Comparison of ENCODE assay signal across 9 mouse cellular contexts in the genomic region with DNA sequence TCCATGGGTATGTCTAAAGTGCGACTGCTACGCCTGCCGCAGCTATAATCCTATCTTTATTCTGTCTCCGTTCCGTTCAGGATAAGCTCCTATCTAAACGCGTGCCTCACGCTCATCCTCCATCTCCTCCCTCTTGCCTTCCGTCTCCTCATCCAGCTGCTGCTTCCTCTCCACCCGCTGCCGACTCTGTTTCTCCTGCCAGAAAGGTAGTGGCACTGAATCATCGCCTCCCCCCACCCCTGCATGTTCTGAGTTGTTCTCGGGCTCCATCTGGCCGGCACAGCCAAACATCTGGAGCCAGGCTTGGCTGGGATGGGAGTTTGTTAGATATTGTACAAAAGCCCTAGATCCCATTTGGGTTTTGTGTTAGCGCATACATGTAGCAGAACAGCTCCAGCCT.
A peak's percentile ranks its signal among the peaks of the same experiment; 100 is the strongest.
DNase-seq lines count a peak whose midpoint lies in the region; ATAC-seq and TF ChIP-seq lines count a peak whose summit lies in the region.
"Had no signal": no experiment of that assay in that cellular context is flagged by ENCODE, and none has a peak within 500 bp of the region (broad histone marks: within the 10 kb centered on the region; RNA-seq: fewer than 3 reads in every experiment).

No protein-coding gene starts in this region.

- H3K27me3 ChIP-seq in liver, embryonic 11.5 days (replicated peaks; ENCODE audit: control insufficient read depth, insufficient read depth, low read length): no peaks in the 10 kb centered on the region

- 0 out of 2 replicates have a peak, but pooled peaks cover 2% of the 10 kb centered on the region for H3K36me3 ChIP-seq in liver, embryonic 11.5 days (ENCODE audit: control insufficient read depth, insufficient read depth, low read length)

- no peak overlapping the region for H3K9ac ChIP-seq in liver, embryonic 11.5 days (ENCODE audit: low read depth, low read length)

- H3K9me3 ChIP-seq in liver, embryonic 11.5 days (ENCODE audit: control insufficient read depth, low read length): no peaks in the 10 kb centered on the region

- intact Hi-C loops in gastrocnemius, adult 2 months (cut with DNase I): no loop called here

- H3K4me3 ChIP-seq in liver, embryonic 11.5 days (ENCODE audit: low read depth, low read length): no peak overlapping the region
- H3K4me3 ChIP-seq in gastrocnemius, adult 2 months: peak overlapping the region; percentile 46
- H3K4me3 ChIP-seq: erythroblast, embryonic 14.5 days had no signal

- TF ChIP-seq CTCF in gastrocnemius, adult 2 months (IDR thresholded peaks at IDR 0.05): no peak

- H3K4me1 ChIP-seq in liver, embryonic 11.5 days (replicated peaks; ENCODE audit: control insufficient read depth, insufficient read depth, low read length): no peaks in the 10 kb centered on the region

- no peak for ATAC-seq in liver, embryonic 11.5 days (replicated peaks; ENCODE audit: low FRiP score)
- no peak for ATAC-seq in erythroblast, adult 5-6 weeks (replicated peaks; ENCODE audit: low FRiP score, poor library complexity, severe bottlenecking)

- no peak overlapping the region for H3K4me2 ChIP-seq in liver, embryonic 11.5 days

- WGBS in liver, embryonic 11.5 days: 71% methylated on average over 15 of the region's 15 CpGs

- DNase-seq in liver: peak; percentile 36
- DNase-seq in liver, embryonic 11.5 days (ENCODE audit: low spot score): no peak
- peak; percentile 75 for DNase-seq in gastrocnemius, adult 2 months
- DNase-seq in layer of hippocampus, adult 11-12 months (ENCODE audit: low spot score): peak; percentile 66
- peak; percentile 82 for DNase-seq in right cerebral cortex, adult 18-20 months
- DNase-seq in thymus, postnatal 10 days (ENCODE audit: low spot score in 2 of 2): no peak
- no peak for DNase-seq in ovary, postnatal 36 days (ENCODE audit: low spot score)

- H3K27ac ChIP-seq in liver, embryonic 11.5 days (ENCODE audit: low read depth, low read length): no peak overlapping the region
- H3K27ac ChIP-seq in gastrocnemius, adult 2 months: peak overlapping the region; percentile 79

Comparison
In these comparisons a context has a peak if more than half of its experiments do, and no peak if none do; other contexts are left out.
1. DNase-seq: peak in liver (single experiment), gastrocnemius, adult 2 months (single experiment), layer of hippocampus, adult 11-12 months (single experiment) and right cerebral cortex, adult 18-20 months (single experiment); none in liver, embryonic 11.5 days (single experiment), thymus, postnatal 10 days (0 of 2) and ovary, postnatal 36 days (single experiment).